Mouse (Mus musculus) layer of hippocampus, adult 18-20 months (tissue): Measurements from ENCODE around the gene Loxl3. TPM values are rescaled to one million over a fixed set of nuclear protein-coding genes. Genes with fewer than 3 reads are reported as not detected.

Experiments
- DNase-seq, 2 experiments: peaks; one replicate each; pipeline ENCODE4 v3.0.0; 2022; ENCODE audit warnings: low spot score in 2 of 2
- total RNA-seq, 2 experiments: library from RNA; stranded (reverse); gene quantifications; 2 replicates each; pipeline ENCODE4 v1.2.3; 2021

Gene Loxl3
- total RNA-seq, 2 experiments from 2014 or later = 2.5 to 2.8 TPM

GRCm38 (mm10) chr6:83049367-83049766 lies 15.4 kb downstream of the Loxl3 start:
- no peak for DNase-seq

GRCm38 (mm10) chr6:83053136-83053960 lies 19.4 kb downstream of the Loxl3 start:
- DNase-seq = peak in 1 of 2 experiments; percentile 51

- peak; percentile 97 to 98 for DNase-seq
Measured at GRCm38 (mm10) chr6:83054074-83054851, 20.3 kb downstream of the Loxl3 start, which contains the start of gene Aup1. Aup1 (plus strand) TSS chr6:83054521.

- DNase-seq = peak in 1 of 2 experiments; percentile 34
Measured at GRCm38 (mm10) chr6:83054871-83055431, 21.0 kb downstream of the Loxl3 start, which contains the start of gene Htra2. Htra2 (minus strand) TSS chr6:83055273.

GRCm38 (mm10) chr6:83057790-83058189 lies 23.8 kb downstream of the Loxl3 start, which contains the start of gene Dqx1:
Dqx1 (plus strand) TSS chr6:83057844.
- DNase-seq = no peak

GRCm38 (mm10) chr6:83058725-83059124 lies 24.8 kb downstream of the Loxl3 start:
- no peak for DNase-seq

- no peak for DNase-seq
Measured at GRCm38 (mm10) chr6:83065995-83066394, 32.0 kb downstream of the Loxl3 start.

- no peak for DNase-seq
Measured at GRCm38 (mm10) chr6:83066441-83066840, 32.5 kb downstream of the Loxl3 start.

GRCm38 (mm10) chr6:83068221-83068620 lies 34.2 kb downstream of the Loxl3 start:
- DNase-seq = no peak

- no peak for DNase-seq
Measured at GRCm38 (mm10) chr6:83068706-83069487, 34.9 kb downstream of the Loxl3 start.

- DNase-seq = no peak
Measured at GRCm38 (mm10) chr6:83069488-83070246, 35.7 kb downstream of the Loxl3 start.

- no peak for DNase-seq
Measured at GRCm38 (mm10) chr6:83070247-83070310, 36.1 kb downstream of the Loxl3 start, which contains the start of gene Tlx2. Tlx2 (minus strand) TSS chr6:83070293.

GRCm38 (mm10) chr6:83070311-83071219 lies 36.6 kb downstream of the Loxl3 start:
- DNase-seq = peak in 1 of 2 experiments; percentile 25

- no peak for DNase-seq
Measured at GRCm38 (mm10) chr6:83071220-83071619, 37.2 kb downstream of the Loxl3 start.

GRCm38 (mm10) chr6:83074979-83075378 lies 41.0 kb downstream of the Loxl3 start:
- DNase-seq = no peak

- DNase-seq = peak; percentile 45 to 60
Measured at GRCm38 (mm10) chr6:83077630-83078323, 43.8 kb downstream of the Loxl3 start, which contains the start of gene Pcgf1. Pcgf1 (plus strand) TSS chr6:83077869.

- peak; percentile 97 to 99 for DNase-seq
Measured at GRCm38 (mm10) chr6:83078324-83078858, 44.4 kb downstream of the Loxl3 start.

GRCm38 (mm10) chr6:83080210-83080609 lies 46.2 kb downstream of the Loxl3 start:
- DNase-seq = no peak

GRCm38 (mm10) chr6:83083497-83083896 lies 49.5 kb downstream of the Loxl3 start:
- no peak for DNase-seq
